Mouse (Mus musculus): ENCODE results near the gene Tubgcp2.

Tubgcp2 gene

DNA sequence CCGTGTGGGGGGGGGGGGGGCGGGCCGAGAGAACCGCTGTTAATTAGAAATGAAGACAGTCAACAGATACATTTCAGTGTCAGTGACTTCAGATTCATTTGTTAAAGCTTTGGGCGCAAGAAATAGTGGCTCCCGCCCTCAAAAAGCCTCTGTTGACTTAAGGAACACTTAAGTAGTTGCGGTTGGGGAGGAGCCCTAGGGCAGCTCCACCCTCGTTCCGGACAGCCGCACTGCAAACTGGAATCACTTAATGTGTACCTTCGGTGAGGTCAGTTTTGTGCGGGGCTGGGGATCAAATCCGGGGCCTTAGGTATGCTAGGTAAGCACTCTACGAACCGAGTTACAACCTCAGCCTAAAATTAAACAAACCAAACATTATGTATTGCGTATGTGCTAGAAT is 85.4 kb downstream of the Tubgcp2 start:
- peak; percentile 46 to 80 for DNase-seq (ENCODE audit: inconsistent age in 2 of 2, low spot score in 1 of 2)

DNA sequence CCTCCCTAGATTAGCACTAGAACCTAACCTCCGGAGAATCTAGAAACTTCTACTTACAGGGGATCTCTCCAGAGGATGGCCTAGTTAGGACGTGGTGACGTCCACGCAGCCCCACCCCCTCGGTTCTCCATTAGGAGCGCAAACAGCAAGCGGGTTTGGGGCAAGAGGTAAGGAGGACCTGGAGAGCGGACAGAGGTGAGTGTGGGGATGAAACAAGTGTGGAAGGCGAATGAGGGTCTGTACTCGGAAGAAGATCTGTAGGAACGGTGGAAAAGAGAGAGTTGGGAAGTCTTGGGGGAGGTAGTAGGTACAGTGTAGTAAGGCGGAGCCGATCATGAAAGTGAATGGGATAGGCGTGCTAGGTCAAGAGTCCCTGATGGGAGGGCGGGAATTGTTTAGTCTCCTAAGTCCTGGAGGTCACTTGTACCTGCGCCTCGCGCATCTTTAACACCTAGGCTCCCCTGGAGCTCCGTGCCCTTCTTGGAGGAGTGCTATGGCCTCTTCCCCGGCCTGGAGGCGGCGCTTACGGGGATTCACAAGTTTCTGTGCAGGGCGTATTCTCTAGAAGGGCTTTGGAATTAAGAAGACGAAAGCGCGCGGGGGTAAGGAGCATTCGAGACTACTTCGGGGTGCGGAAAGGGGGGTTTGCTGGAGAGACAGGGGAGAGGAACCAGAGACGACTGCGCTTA is 86.0 kb downstream of the Tubgcp2 start:
- peak; percentile 67 to 88 for DNase-seq (ENCODE audit: inconsistent age in 2 of 2, low spot score in 1 of 2)

DNA sequence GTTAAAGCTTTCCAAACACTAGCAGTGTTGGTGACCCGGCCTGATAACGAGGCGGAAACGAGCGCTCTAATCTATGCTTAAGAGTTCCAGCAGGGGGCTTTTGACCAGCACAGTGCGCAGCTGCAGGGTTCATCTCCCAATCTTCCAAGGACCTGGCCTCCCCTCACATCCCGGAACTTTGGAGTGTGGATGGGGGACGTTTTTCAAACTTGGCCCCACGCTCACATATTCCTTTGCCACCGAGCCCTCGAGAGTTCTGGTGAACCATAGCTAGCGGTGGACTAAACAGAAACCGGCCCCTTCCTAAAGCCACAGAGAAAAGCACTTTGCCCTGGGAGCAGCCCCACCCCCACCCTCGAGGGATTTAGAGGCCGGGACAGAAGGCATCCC is 86.6 kb downstream of the Tubgcp2 start:
- DNase-seq (ENCODE audit: inconsistent age in 2 of 2, low spot score in 1 of 2), result peak; percentile 72 to 89

DNA sequence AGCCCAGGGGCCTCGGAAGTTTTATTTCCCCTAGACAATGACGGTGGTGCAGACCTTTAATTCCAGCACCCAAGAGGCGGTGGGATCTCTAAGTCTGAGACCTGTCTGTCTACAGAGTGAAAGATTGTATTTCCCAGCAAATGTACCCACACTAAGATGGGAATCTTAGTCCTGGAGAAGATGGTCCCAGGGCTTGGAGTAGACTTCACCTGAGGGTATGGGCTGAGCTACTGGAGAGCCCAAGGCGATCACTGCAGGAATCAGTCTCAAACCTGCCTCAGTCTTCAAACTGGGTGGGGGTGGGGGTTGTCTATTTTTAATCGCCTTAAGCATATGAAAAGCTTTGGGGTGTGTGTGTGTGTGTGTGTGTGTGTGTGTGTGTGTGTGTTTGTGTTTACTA is 90.4 kb downstream of the Tubgcp2 start:
- no peak for DNase-seq (ENCODE audit: inconsistent age in 2 of 2, low spot score in 1 of 2)

Data from adrenal gland, adult (tissue).